ENCODE assay signal across 8 mouse cellular contexts in genomic region chr4:136173210-136173715, GRCm38 (mm10). TPM values are rescaled to one million over a fixed set of nuclear protein-coding genes. Genes with fewer than 3 reads are reported as not detected.
DNase-seq lines count a peak whose midpoint lies in the region; ATAC-seq and TF ChIP-seq lines count a peak whose summit lies in the region.

No protein-coding gene starts in this region.

- TF ChIP-seq CTCF in heart, adult 2 months (IDR thresholded peaks at IDR 0.05), result no peak
- no peak for TF ChIP-seq CTCF in CH12.LX (conservative IDR thresholded peaks at IDR 0.05 in 1 of 2, IDR thresholded peaks at IDR 0.05 in 1 of 2; ENCODE audit: low read depth in 2 of 2, low read length in 2 of 2)

- H3K79me2 ChIP-seq in heart, adult 2 months (replicated peaks; ENCODE audit: control insufficient read depth, insufficient read depth, low read length), result no peaks in the 10 kb centered on the region
- peaks cover 30% of the 10 kb centered on the region for H3K79me2 ChIP-seq in CH12.LX (replicated peaks; ENCODE audit: control insufficient read depth, extremely low read depth, insufficient read depth, poor library complexity, severe bottlenecking)
- H3K79me2 ChIP-seq in macrophage (ENCODE audit: inconsistent target), result peaks cover 55% of the 10 kb centered on the region

- no peak for TF ChIP-seq RAD21 in CH12.LX (IDR thresholded peaks at IDR 0.05; ENCODE audit: low read depth, low read length)

- no peaks in the 10 kb centered on the region for H3K9me3 ChIP-seq in CH12.LX (replicated peaks; ENCODE audit: low read length)
- H3K9me3 ChIP-seq in forebrain, embryonic 16.5 days (ENCODE audit: control insufficient read depth, low read length), result no peaks in the 10 kb centered on the region

- no peak for ATAC-seq in forebrain, embryonic 16.5 days
- ATAC-seq in inflammation-experienced regulatory T-cells, adult 6 months, result no peak

- peaks cover 3% of the 10 kb centered on the region for H3K4me1 ChIP-seq in heart, adult 2 months (ENCODE audit: control insufficient read depth, insufficient read depth, low read length)
- peaks cover 24 to 53% of the 10 kb centered on the region in 2 experiments for H3K4me1 ChIP-seq in CH12.LX (ENCODE audit: control insufficient read depth in 1 of 2, insufficient read depth in 2 of 2)
- H3K4me1 ChIP-seq in forebrain, embryonic 16.5 days (replicated peaks; ENCODE audit: control insufficient read depth, insufficient read depth, low read length), result peaks cover 20% of the 10 kb centered on the region

- no peak for DNase-seq in heart, adult 2 months
- DNase-seq in heart, postnatal 25 days (ENCODE audit: low spot score), result no peak
- no peak for DNase-seq in CH12.LX (ENCODE audit: extremely low read depth)
- no peak for DNase-seq in frontal cortex, adult 2 months (ENCODE audit: extremely low spot score in 1 of 2, low spot score in 1 of 2)
- DNase-seq in kidney, adult 8-10 months, result no peak

- intact Hi-C loops in heart, adult 2 months (cut with DNase I), result no loop called here
- intact Hi-C loops in heart, postnatal 25 days (cut with DNase I), result no loop called here

- no peak overlapping the region for H3K27ac ChIP-seq in heart, adult 2 months
- H3K27ac ChIP-seq in CH12.LX (ENCODE audit: insufficient read depth, low read depth), result peak overlapping the region; percentile 81
- H3K27ac ChIP-seq in forebrain, embryonic 16.5 days (ENCODE audit: low read length), result no peak overlapping the region
- H3K27ac ChIP-seq in macrophage, result peak overlapping the region; percentile 81

- H3K4me3 ChIP-seq in heart, adult 2 months, result peak overlapping the region; percentile 67
- H3K4me3 ChIP-seq in CH12.LX (replicated peaks in 1 of 3; ENCODE audit: low read depth in 2 of 3, low read length in 2 of 3, poor library complexity in 1 of 3) (peak overlapping the region; percentile 72 to 83 (median 76)), macrophage (ENCODE audit: inconsistent target) (peak overlapping the region; percentile 72)
- peak overlapping the region; percentile 58 for H3K4me3 ChIP-seq in forebrain, embryonic 16.5 days (replicated peaks; ENCODE audit: low read length)

- H3K9ac ChIP-seq in heart, adult 2 months (ENCODE audit: low read depth, low read length), result peak overlapping the region; percentile 4
- peak overlapping the region; percentile 76 for H3K9ac ChIP-seq in CH12.LX (ENCODE audit: insufficient read depth, low read depth)
- H3K9ac ChIP-seq in forebrain, embryonic 16.5 days (replicated peaks; ENCODE audit: low read depth, low read length), result peak overlapping the region; percentile 55

- in situ Hi-C loops in CH12.LX (cut with MboI; ENCODE audit: low pct_ligation_motif_present, low pct_unique_long_range_greater_than_20kb, low sequenced_read_pairs), result no loop called here

- no peaks in the 10 kb centered on the region for H3K27me3 ChIP-seq in heart, adult 2 months (ENCODE audit: control insufficient read depth, insufficient read depth, low read length)
- H3K27me3 ChIP-seq in CH12.LX (replicated peaks), result peaks cover 9% of the 10 kb centered on the region
- no peaks in the 10 kb centered on the region for H3K27me3 ChIP-seq in forebrain, embryonic 16.5 days (replicated peaks; ENCODE audit: control insufficient read depth, insufficient read depth, low read length)

- TF ChIP-seq POLR2A in heart, adult 2 months (IDR thresholded peaks at IDR 0.05; ENCODE audit: insufficient read depth, low read depth, low read length), result no peak
- TF ChIP-seq POLR2A in CH12.LX (IDR thresholded peaks at IDR 0.05; ENCODE audit: low read depth, low read length), result peak; percentile 61

- peak overlapping the region; percentile 95 for H3K4me2 ChIP-seq in CH12.LX (ENCODE audit: insufficient read depth, low read depth, poor library complexity, severe bottlenecking)
- H3K4me2 ChIP-seq in forebrain, embryonic 16.5 days (ENCODE audit: low read length), result peak overlapping the region; percentile 100

- WGBS in heart, adult 2 months, result 17% methylated on average over 14 of the region's 14 CpGs
- 1% methylated on average over 14 of the region's 14 CpGs for WGBS in forebrain, embryonic 16.5 days
- WGBS in macrophage (ENCODE audit: missing documents), result 9% methylated on average over 14 of the region's 14 CpGs

- TF ChIP-seq EP300 in heart, adult 2 months (IDR thresholded peaks at IDR 0.05; ENCODE audit: insufficient read depth, low read depth, low read length), result no peak
- no peak for TF ChIP-seq EP300 in CH12.LX (IDR thresholded peaks at IDR 0.05; ENCODE audit: low read length)

- dilution Hi-C loops in CH12.LX (cut with MboI; ENCODE audit: extremely low pct_ligation_motif_present, extremely low pct_unique_long_range_greater_than_20kb, low sequenced_read_pairs), result no loop called here

- H3K36me3 ChIP-seq in heart, adult 2 months (ENCODE audit: control insufficient read depth, insufficient read depth, low read length), result no peaks in the 10 kb centered on the region
- H3K36me3 ChIP-seq in CH12.LX (replicated peaks in 1 of 2; ENCODE audit: control insufficient read depth in 1 of 2, insufficient read depth in 1 of 2, low read length in 1 of 2), result peaks cover 0 to 4% of the 10 kb centered on the region in 2 experiments
- no peaks in the 10 kb centered on the region for H3K36me3 ChIP-seq in forebrain, embryonic 16.5 days (ENCODE audit: control insufficient read depth, insufficient read depth)
- H3K36me3 ChIP-seq in macrophage (ENCODE audit: inconsistent target), result no peaks in the 10 kb centered on the region

TF ChIP-seq in CH12.LX, 34 proteins besides CTCF, POLR2A, EP300 and RAD21 (continues in another document):
- TF ChIP-seq MAX (IDR thresholded peaks at IDR 0.05; ENCODE audit: low read length) (0 out of 2 replicates have a peak, but pooled peaks have one; percentile 18), MXI1 (IDR thresholded peaks at IDR 0.05; ENCODE audit: low read depth, low read length) (peak; percentile 34; the same call in 1 of the 2 replicates), BHLHE40 (IDR thresholded peaks at IDR 0.05; ENCODE audit: low read depth, low read length) (0 out of 2 replicates have a peak, but pooled peaks have one; percentile 13), TCF12 (IDR thresholded peaks at IDR 0.05; ENCODE audit: low read depth, low read length) (peak; percentile 63), PAX5 (IDR thresholded peaks at IDR 0.05; ENCODE audit: low read length) (no peak), SMC3 (IDR thresholded peaks at IDR 0.05; ENCODE audit: low read depth, low read length) (no peak), NELFE (IDR thresholded peaks at IDR 0.05; ENCODE audit: low read depth, low read length) (peak; percentile 52; the same call in 1 of the 2 replicates)

RNA-seq across cellular contexts. Expression of gene E2f2, which starts 1.1 kb away (rescaled TPM):
- total RNA-seq in heart, adult 2 months (2021), result 1 to 10 TPM in 1 of 2 experiments, under 1 TPM in 1; 0.65 to 5.3 TPM
- 0.41 and 1.3 TPM in 2 replicates for polyA plus RNA-seq in heart, adult 2 months (2012; rRNA removed)
- 1 to 10 TPM; 1.9 to 4.3 TPM for total RNA-seq in heart, postnatal 25 days (2021)
- total RNA-seq in CH12.LX (2012; rRNA removed) (7.2 and 7.6 TPM in 2 replicates), CH12.LX (2014; rRNA removed) (4.4 and 4.9 TPM in 2 replicates)
- polyA plus RNA-seq in CH12.LX (2012; ENCODE audit: insufficient read length, low read depth) (3.9 and 6.1 TPM in 2 replicates), macrophage (2018) (1.5 to 5.0 TPM (median 2.6 TPM) in 3 replicates)
- 3.9 and 4.3 TPM in 2 replicates for polyA plus RNA-seq in forebrain, embryonic 16.5 days (2015; fragmentation: Nextera tagmentation; extraction: Ambion mirVana)
- total RNA-seq in macrophage (2018; cell fraction: chromatin; rRNA removed), result 1 to 10 TPM; 1.3 to 8.2 (median 3.5) TPM
- 1 to 10 TPM in 22 of 26 experiments, under 1 TPM in 4; 0.38 to 2.9 (median 1.6) TPM for total RNA-seq in macrophage (2018; cell fraction: cytosol; rRNA removed)
- 10 to 100 TPM in 1 of 26 experiments, 1 to 10 TPM in 25; 1.1 to 12.0 (median 3.1) TPM for total RNA-seq in macrophage (2018; cell fraction: nucleus; rRNA removed)
- 10 to 100 TPM; 15.0 to 44.4 (median 16.8) TPM for polyA plus RNA-seq in inflammation-experienced regulatory T-cells, adult 6 months (2017; shearing (Covaris generic))
- 0.25 and 0.34 TPM in 2 replicates for polyA plus RNA-seq in frontal cortex, adult 2 months (2012; rRNA removed)

RNA-seq across cellular contexts. Expression of gene Id3, which starts 30.0 kb away (rescaled TPM):
- total RNA-seq in heart, adult 2 months (2021), result 10 to 100 TPM; 56.8 to 58.8 TPM
- polyA plus RNA-seq in heart, adult 2 months (2012; rRNA removed), result 92.1 and 120 TPM in 2 replicates
- total RNA-seq in heart, postnatal 25 days (2021), result 10 to 100 TPM; 46.9 to 70.1 TPM
- total RNA-seq in CH12.LX (2012; rRNA removed) (41.1 and 85.5 TPM in 2 replicates), CH12.LX (2014; rRNA removed) (96.0 and 116 TPM in 2 replicates)
- polyA plus RNA-seq in CH12.LX (2012; ENCODE audit: insufficient read length, low read depth) (17.6 and 18.3 TPM in 2 replicates), macrophage (2018) (0.34 to 38.1 TPM (median 3.1 TPM) in 3 replicates)
- 85.1 and 102 TPM in 2 replicates for polyA plus RNA-seq in forebrain, embryonic 16.5 days (2015; fragmentation: Nextera tagmentation; extraction: Ambion mirVana)
- 100 to 1,000 TPM in 1 of 26 experiments, 10 to 100 TPM in 17, 1 to 10 TPM in 6, under 1 TPM in 1, not detected in 1; 0.79 to 106 (median 19.0) TPM for total RNA-seq in macrophage (2018; cell fraction: chromatin; rRNA removed)
- total RNA-seq in macrophage (2018; cell fraction: cytosol; rRNA removed), result 10 to 100 TPM in 15 of 26 experiments, 1 to 10 TPM in 7, under 1 TPM in 4; 0.19 to 99.1 (median 14.3) TPM
- 100 to 1,000 TPM in 6 of 26 experiments, 10 to 100 TPM in 16, 1 to 10 TPM in 2, not detected in 2; 1.7 to 296 (median 18.8) TPM for total RNA-seq in macrophage (2018; cell fraction: nucleus; rRNA removed)
- polyA plus RNA-seq in inflammation-experienced regulatory T-cells, adult 6 months (2017; shearing (Covaris generic)), result 100 to 1,000 TPM; 125 to 343 (median 290) TPM
- polyA plus RNA-seq in frontal cortex, adult 2 months (2012; rRNA removed), result 90.0 and 90.1 TPM in 2 replicates

RNA-seq across cellular contexts. Expression of gene Asap3, which starts 32.9 kb away (rescaled TPM):
- total RNA-seq in heart, adult 2 months (2021), result 10 to 100 TPM in 1 of 2 experiments, 1 to 10 TPM in 1; 7.8 to 10.2 TPM
- 8.6 and 9.4 TPM in 2 replicates for polyA plus RNA-seq in heart, adult 2 months (2012; rRNA removed)
- total RNA-seq in heart, postnatal 25 days (2021), result 10 to 100 TPM in 1 of 2 experiments, 1 to 10 TPM in 1; 8.7 to 11.8 TPM
- total RNA-seq in CH12.LX (2012; rRNA removed) (0.08 TPM in 2 replicates), CH12.LX (2014; rRNA removed) (not detected in 2 replicates)
- polyA plus RNA-seq in CH12.LX (2012; ENCODE audit: insufficient read length, low read depth) (0.07 TPM in 1 of 2 replicates, not detected in the other), macrophage (2018) (0.04 to 0.09 TPM (median 0.07 TPM) in 3 replicates)
- polyA plus RNA-seq in forebrain, embryonic 16.5 days (2015; fragmentation: Nextera tagmentation; extraction: Ambion mirVana), result 3.7 and 4.1 TPM in 2 replicates
- 1 to 10 TPM in 2 of 26 experiments, under 1 TPM in 17, not detected in 7; 0.13 to 7.5 (median 0.30) TPM for total RNA-seq in macrophage (2018; cell fraction: chromatin; rRNA removed)
- under 1 TPM in 20 of 26 experiments, not detected in 6; 0.03 to 0.29 (median 0.06) TPM for total RNA-seq in macrophage (2018; cell fraction: cytosol; rRNA removed)
- 1 to 10 TPM in 1 of 26 experiments, under 1 TPM in 14, not detected in 11; 0.11 to 4.8 (median 0.19) TPM for total RNA-seq in macrophage (2018; cell fraction: nucleus; rRNA removed)
- polyA plus RNA-seq in inflammation-experienced regulatory T-cells, adult 6 months (2017; shearing (Covaris generic)), result under 1 TPM in 1 of 3 experiments, not detected in 2; 0.16 TPM
- 4.3 and 4.6 TPM in 2 replicates for polyA plus RNA-seq in frontal cortex, adult 2 months (2012; rRNA removed)

Comparison
In these comparisons a context has a peak if more than half of its experiments do, and no peak if none do; other contexts are left out.
1. H3K27ac ChIP-seq: peak in CH12.LX (single experiment) and macrophage (single experiment); none in heart, adult 2 months (single experiment) and forebrain, embryonic 16.5 days (single experiment).
2. H3K9ac ChIP-seq: peak in every context shown above with its lines; median percentile 76 in CH12.LX; 55 in forebrain, embryonic 16.5 days; 4 in heart, adult 2 months.
3. Peak in every context shown above with its lines, with median percentiles within 50 percentile points of each other: H3K4me3 ChIP-seq.